Mouse (Mus musculus): ENCODE results near the gene Gabrb3. TPM values are rescaled to one million over a fixed set of nuclear protein-coding genes. Genes with fewer than 3 reads are reported as not detected.

Gene Gabrb3
- total RNA-seq, 2 experiments from 2014 or later = not detected

DNA sequence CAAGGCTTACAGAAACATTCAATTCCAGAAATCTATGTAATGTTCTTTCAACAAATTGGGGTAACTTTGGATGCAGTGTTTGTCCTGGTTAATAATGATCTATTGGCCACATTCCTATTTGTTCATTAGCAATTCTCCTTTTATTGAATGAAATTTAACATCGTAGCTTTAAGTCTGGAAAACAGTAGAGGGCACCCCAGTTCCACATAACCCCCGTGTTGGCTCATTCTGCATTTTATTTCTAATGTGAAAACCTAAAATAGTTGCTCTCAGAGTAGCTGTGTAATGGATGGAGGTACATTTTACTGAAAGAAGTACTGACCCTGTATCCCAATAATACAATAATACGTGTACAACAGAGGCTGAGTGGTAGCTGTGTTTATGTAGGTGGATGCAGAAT lies 93.5 kb downstream of the Gabrb3 start:
- no peak for ATAC-seq (replicated peaks; ENCODE audit: low FRiP score, low TSS enrichment, poor library complexity, severe bottlenecking)

DNA sequence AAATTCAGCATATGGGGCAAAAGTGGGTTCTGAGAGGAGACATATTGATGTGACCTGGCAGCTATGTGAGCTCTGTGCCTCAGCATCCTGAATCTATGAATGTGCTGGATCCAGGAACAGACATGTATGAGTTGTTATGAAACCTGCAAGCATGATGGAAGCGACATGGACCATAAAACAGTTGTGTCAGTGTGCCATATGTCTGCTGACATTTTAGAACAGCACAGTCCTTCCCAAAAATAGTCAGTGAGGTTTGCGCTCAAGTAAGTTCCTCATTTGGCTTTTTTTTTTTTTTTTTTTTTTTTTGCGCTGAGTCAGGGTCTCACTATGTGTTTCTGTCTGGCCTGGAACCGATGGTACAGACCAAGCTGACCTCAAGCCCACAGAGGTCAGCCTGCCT lies 110.0 kb downstream of the Gabrb3 start:
- ATAC-seq (replicated peaks; ENCODE audit: low FRiP score, low TSS enrichment, poor library complexity, severe bottlenecking) = no peak

DNA sequence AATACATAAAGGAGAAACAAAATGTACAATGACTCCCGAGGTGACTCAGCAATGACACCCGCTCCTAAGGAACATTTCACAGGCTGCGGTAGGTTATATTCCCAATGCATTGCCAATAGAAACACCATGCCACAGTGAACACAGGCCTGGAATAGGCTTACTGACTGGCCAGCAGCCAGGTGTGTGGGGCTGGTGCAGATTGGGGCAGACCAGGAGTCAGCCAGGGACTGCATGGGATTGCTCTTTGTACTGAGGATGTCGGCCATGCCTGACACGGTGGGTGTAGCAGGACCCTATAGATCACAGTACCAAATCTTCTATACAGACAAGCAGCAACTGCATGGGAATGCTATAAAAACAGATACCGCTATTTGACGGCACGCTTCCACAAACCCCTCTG lies 110.5 kb downstream of the Gabrb3 start:
- ATAC-seq (replicated peaks; ENCODE audit: low FRiP score, low TSS enrichment, poor library complexity, severe bottlenecking) = no peak

DNA sequence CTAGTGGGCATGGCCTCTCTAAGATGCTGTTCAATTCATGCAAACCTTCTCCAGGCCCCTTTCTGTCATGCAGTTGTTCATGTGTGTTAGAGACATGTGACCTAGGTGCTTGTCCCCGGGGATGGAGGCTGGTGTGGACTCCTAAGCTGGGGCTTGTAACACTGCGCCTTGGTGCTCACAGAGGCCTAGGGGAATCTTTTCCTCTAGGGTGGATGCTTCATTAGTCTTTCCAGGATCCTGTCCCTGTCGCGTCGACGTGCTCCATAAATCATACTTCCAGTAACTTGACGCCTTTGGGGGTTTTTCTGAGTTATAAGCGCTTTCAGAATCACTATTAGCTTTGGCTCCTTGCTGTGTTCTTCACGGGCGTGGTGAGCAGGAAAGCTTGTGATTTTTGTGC lies 113.2 kb downstream of the Gabrb3 start:
- no peak for ATAC-seq (replicated peaks; ENCODE audit: low FRiP score, low TSS enrichment, poor library complexity, severe bottlenecking)

DNA sequence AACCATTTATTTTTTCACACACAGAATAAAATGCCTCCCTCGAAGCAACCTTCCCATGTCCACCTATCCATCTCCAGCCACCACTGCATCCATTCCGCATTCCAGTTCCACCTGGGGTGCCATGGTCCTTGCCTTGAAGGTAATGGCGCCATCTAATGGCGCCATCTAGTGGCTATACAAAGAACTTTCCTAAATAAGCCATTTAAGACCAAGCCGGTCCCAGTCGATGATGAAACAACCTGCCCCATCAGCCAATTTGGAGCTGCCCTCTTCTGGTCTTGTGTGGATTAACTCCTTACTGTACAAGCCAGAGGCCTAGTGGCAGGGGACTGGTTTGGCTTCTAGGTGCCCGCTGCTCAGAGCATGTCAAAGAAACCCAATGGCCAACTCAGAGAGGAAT lies 119.1 kb downstream of the Gabrb3 start:
- ATAC-seq (replicated peaks; ENCODE audit: low FRiP score, low TSS enrichment, poor library complexity, severe bottlenecking) = no peak

DNA sequence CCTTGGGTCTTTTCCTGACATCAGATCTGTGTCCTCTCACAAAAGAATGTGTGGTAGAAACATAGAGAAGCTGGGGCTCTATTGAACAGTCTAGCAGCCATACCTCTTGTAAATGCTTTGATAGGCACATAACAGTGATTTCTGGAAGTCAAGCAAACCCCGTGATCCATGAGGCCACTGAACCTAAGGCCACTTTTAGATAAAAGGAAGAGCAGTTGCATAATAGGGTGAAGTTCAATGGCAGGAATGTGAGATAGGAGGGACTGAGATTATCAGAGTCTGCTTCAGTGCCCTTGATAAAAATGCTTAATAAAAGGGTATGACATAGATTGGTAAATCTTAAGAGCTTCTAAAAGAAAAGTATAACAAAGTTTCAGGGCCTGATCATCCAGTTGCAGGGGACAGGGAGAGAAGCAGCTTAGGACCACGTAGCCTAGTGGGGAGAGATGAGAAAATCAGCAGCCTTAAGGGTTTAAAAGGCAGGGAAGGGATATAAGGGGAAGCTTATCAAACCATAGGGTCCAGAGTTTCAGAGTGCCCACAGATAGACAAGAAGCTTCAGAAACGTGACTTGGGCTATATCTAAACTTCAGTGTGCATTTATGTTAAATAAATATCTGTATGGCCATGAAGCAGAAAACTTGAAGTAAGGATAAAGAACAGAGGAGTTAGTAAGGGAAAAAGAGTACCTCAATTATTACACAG lies 141.4 kb downstream of the Gabrb3 start:
- ATAC-seq (replicated peaks; ENCODE audit: low FRiP score, low TSS enrichment, poor library complexity, severe bottlenecking) = no peak

DNA sequence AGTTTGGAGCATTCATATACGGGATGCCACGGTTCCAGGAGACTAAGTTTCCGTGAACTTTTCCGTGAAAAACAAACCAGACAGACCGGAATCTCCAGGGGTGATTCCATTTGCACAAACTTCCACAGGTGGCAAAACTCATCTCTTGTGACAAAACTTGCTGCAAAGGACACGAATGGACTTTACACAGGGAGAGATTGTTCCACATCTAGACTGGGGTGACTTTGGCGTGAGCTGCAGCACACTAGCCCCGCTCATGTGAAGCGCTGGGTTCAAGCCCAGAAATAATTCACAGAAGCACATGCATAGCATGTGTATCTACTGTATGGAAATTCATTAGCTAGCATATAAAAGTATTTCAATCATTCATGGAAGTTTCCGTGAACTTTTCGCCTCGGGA lies 144.9 kb downstream of the Gabrb3 start:
- no peak for ATAC-seq (replicated peaks; ENCODE audit: low FRiP score, low TSS enrichment, poor library complexity, severe bottlenecking)

DNA sequence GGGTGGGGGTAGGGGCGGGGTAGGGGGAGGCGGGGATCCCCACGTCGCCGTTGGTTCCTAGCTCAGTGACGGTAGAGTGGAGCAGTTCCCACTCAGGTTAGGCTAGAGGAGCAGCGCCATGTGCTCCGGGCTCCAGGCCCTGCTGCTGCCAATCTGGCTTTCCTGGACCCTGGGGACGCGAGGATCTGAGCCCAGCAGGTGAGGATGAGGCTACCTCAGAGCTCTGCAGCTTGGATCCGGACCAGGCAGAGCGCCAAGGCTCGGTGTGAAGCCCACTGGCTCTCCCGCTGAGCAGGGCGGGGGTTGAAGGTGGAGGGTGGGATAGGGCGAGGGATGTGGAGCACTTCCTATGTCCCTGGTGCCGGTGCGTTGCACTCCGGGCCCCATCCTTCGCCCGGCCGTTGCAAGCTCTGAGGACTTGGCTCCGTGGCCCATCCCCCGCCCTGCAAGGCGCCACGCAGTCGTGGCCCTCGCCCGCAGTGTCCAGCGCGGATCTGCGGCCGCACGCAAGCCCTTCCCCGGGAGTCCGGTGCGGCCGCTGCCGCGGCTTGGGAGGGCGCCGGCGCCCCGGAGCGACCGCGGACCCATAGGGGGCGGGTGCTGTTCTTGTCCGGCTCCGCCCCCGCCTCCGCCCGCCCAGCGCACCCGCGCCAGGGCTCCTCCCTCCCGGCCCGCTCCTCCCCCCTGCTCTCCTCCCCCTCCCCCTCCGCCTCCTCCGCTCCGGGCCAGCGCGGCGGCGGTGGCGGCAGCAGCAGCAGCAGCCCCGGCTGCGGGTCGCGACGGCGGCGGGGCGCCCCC lies 171.2 kb downstream of the Gabrb3 start:
- ATAC-seq (replicated peaks; ENCODE audit: low FRiP score, low TSS enrichment, poor library complexity, severe bottlenecking) = peak; percentile 52; the same call in 1 of the 2 replicates

DNA sequence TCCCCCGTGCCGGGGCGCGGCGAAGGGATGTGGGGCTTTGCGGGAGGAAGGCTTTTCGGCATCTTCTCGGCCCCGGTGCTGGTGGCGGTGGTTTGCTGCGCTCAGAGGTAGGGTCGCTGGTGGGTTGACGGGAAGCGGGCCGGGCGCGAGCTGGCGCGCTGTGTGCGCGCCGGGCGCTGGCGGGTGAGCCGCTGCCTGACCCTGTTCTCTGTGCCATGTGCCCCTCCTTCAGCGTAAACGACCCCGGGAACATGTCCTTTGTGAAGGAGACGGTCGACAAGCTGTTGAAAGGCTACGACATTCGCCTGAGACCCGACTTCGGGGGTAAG lies 171.7 kb downstream of the Gabrb3 start:
- ATAC-seq (replicated peaks; ENCODE audit: low FRiP score, low TSS enrichment, poor library complexity, severe bottlenecking) = no peak

DNA sequence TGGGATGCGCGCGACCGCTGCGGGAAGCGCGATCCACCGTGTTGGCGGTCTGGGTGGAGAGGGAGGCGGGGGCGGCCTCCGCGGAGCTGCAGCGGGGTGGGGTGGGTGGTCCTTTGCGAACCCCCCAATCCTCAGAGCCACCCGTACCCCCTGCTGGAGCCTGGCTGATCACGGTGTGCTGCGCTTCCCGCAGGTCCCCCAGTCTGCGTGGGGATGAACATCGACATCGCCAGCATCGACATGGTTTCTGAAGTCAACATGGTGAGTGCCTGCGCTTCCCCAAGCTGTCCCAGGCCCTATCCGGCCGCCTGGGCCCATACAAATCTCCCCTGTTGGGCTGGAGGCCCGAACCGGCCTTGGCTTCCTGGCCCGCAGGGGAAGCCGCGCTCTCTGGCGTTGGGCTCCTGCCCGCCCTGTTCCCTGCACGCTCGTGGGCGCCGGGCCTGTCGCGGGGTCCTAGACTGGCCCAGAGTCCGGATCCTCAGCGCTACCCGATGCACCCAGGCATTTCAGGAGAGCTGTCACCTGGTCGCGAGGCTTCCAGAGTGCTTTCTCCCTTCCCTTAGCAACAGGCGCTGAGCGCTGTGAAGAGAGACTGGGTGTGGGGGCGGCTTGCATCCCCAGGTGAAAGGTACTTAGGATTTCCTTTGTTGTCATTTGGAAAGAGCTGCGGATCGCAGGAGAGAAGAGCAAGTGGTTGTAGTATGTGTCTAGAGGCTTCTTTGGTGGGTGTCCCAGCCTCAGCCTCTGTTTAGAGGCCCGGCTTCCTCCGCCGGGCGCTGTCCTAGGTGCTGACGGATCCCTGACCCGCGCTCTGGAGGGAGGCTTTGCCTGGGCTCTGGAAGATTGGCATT lies 172.3 kb downstream of the Gabrb3 start:
- ATAC-seq (replicated peaks; ENCODE audit: low FRiP score, low TSS enrichment, poor library complexity, severe bottlenecking) = 0 out of 2 replicates have a peak, but pooled peaks have one; percentile 57

DNA sequence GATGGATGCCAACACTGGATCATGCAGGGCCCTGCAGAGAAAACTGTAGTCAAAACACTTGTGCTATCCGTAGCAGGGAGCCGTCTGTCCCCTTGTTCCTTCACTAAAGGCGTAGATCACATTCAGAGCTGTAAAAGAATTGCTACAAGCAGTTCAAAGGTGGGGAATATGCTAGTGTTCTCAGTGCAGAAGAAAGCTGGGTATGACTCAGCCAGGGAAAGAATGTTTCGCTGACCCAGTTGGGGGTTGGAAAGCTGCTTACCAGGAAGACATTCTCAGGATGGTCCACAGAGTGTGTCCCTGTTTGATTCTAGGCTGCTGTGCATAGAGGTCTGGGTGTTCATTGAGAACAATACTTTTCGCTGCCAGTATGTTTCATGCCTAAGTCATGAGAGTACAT lies 177.8 kb downstream of the Gabrb3 start:
- ATAC-seq (replicated peaks; ENCODE audit: low FRiP score, low TSS enrichment, poor library complexity, severe bottlenecking) = no peak

DNA sequence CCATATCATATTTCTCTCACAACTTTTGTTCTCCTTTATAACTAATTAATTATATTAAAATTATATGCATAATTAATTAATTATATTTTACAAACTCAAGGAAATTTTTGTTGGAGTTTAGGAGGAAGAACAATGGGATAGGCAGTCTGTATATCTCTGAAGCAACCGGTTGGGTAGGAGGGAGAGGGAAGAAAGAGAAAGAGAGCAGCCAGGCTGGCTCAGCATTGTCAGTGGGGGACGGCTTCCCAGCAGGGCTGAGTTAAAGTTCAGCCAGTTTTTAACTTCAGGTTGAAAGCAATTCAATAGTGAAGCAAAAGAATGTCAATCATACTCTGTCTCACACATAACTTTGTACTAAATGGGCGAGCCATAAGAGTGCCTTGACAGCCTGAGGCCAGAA lies 199.2 kb downstream of the Gabrb3 start:
- ATAC-seq (replicated peaks; ENCODE audit: low FRiP score, low TSS enrichment, poor library complexity, severe bottlenecking) = no peak

DNA sequence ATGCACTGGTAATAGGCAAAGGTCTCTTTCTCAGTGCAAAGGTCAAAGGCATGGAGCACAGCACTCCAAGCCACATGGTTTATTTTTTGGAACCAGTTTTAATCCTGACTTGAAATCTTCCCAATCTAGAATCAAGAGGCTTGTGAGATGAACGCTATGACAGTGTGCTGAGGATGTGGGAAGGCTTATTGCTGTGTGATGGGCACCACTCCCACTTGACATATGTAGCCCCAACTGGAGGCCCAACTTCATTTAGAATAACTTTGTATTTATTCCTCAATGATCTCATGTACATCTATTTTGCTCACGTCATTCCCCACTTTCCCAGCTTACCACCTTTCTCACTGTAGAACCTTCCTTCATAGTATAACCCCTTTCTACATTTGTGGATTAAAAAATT lies 200.5 kb downstream of the Gabrb3 start:
- no peak for ATAC-seq (replicated peaks; ENCODE audit: low FRiP score, low TSS enrichment, poor library complexity, severe bottlenecking)

DNA sequence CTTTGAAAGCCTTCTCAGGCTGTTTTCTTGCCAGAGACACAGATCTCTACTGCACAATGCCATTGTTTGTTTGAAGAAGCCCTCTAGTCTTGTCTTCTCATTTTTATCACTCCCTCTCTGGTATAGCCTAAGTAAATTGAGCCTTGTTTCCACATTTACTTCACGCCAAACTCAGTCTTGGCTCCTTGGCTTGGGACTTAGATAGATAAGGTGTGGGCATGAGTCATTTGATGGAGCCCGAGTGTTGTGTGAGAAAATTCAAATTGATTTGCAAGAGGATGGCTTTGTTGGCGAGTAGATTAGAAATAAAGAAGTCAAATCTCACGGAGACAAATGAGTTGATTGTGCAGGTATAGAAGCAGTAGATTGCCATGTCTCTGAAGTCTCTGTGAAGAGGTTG lies 204.2 kb downstream of the Gabrb3 start:
- ATAC-seq (replicated peaks; ENCODE audit: low FRiP score, low TSS enrichment, poor library complexity, severe bottlenecking) = no peak

DNA sequence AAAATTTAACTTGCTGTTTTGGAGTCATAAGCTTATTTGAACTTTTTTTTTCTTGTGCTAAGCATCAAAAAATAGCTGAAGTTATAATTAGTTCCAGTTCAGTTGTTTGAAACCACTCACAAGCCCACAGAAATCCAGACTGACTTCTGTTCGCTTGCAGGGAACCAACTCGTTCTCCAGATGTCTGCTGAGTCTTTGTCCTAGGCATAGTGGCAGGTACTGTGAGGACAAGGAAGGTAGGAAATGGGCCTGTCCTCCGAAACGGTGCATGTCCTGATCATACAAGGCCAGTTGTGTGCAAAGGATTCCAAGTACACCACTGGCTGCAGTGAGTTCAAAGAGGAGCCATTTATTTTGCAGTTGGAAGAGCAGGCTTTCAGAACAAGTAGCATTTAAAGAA lies 215.5 kb downstream of the Gabrb3 start:
- ATAC-seq (replicated peaks; ENCODE audit: low FRiP score, low TSS enrichment, poor library complexity, severe bottlenecking) = no peak

DNA sequence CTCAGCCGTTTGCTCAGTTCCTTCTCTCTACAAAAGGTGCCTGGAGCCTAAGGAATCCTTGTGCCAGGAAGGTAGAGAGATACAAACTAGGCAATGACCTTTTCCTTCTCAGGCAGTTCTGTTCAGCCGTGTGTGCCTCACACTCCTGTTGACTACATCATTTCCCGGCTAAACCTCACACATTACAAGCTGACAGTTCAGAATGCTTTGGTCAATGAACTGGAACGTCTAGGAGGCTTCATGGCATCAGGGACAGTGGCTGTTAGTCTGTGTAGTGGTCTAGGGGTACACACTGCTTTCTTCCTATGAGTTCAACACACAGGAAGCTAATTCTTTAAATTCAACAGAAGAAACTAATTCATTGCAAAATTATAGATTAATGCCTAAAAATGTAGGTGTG lies 216.2 kb downstream of the Gabrb3 start:
- no peak for ATAC-seq (replicated peaks; ENCODE audit: low FRiP score, low TSS enrichment, poor library complexity, severe bottlenecking)

DNA sequence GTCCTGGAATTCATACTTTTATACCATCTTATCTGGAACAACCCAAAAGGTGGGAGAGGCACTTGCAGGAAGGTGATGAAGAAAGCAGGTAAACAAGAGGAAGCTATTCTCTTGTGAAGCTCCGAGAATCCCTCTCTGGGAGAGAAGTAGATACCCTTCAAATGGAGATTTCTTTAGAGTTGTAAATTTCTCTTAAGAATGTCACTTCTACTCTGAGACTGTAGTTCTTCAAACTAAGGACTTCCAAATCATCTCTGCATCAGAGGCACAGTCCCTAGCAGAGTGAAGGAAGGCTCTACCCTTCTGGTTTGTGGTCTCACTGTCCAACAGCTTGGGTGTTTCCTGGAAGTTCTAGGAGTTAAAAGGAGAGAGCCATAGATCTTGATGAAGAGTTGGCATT lies 221.3 kb downstream of the Gabrb3 start:
- no peak for ATAC-seq (replicated peaks; ENCODE audit: low FRiP score, low TSS enrichment, poor library complexity, severe bottlenecking)

DNA sequence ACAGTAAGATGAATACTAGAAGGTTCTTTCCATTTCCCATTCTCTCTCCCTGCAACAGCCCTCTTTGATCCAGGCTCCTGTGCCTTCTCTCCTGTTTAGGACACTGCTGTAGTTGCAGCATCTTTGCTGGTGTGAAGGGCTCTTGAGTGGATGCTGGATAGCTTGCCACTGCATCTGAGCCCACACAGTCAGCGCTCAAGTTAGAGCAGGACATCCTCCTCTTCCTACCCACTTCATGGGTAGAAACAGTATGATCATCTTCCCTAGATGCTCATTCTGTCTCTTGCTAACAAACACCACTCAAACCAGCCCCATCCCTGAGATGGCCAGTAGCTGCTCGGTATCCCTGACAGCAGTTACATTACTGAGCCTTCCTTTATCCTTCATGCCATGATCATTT lies 227.9 kb downstream of the Gabrb3 start:
- no peak for ATAC-seq (replicated peaks; ENCODE audit: low FRiP score, low TSS enrichment, poor library complexity, severe bottlenecking)

DNA sequence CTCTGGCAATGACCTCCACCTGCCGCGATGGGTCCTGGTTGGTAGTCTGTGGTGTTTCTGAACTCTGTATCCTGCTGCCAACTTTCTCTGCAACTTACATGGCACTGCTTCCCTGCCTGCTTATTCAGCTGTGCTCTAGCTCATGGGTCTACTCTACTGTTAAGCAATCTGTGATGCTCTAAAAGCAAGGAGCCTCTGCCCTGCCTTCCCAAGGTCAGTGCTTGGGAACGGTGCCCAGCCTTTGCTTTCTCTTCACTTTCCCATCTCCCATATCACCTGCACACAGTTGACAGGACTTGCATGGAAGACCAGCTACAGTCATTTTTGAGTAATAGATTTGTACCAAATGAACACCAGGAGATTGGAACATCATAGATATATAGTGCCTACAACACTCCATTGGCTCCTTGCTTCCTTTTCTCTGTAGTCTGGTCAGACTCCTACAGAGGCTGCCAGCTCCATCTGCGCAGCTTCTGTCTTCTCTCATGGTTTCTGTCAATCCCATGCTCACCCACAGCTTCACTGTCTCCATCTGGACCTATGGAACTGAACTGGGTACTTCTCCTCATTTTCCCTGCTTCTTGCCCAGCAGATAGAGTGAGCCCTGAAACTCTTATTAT lies 228.8 kb downstream of the Gabrb3 start:
- ATAC-seq (replicated peaks; ENCODE audit: low FRiP score, low TSS enrichment, poor library complexity, severe bottlenecking) = no peak

DNA sequence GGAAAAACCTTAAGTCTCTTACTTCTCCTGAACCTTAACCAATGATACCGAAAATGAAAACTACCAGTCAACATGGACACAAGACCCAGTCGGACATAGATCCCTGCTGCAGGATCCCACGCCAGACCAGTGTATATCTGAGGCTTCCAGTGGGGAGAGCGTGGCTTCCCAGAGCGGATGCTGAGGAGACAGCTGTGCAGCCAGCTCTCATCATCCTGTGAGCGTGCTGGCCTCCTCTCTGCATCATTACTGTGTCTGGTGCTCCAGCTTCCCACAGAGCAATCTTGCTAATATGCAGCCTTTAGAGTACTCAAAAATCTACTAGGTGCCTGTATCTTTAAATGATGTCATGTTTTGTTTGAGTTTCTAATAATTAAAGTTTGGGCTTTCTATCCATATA lies 257.9 kb downstream of the Gabrb3 start:
- ATAC-seq (replicated peaks; ENCODE audit: low FRiP score, low TSS enrichment, poor library complexity, severe bottlenecking) = no peak

Data from megakaryocyte-erythroid progenitor cell, adult 5-6 weeks (primary cell).